Mouse (Mus musculus) bone marrow, adult 2 months (tissue): ENCODE measurements around the gene Cym.

Experiments
- CTCF ChIP-seq: fragments of 200-500 bp; IDR thresholded peaks from 2 replicates; pipeline ENCODE4 v1.5.1; 2011; ENCODE audit warnings: low read length, control low read depth; ENCODE audit not compliant: control insufficient read depth, insufficient read depth
- POLR2A ChIP-seq: fragments of 200-500 bp; IDR thresholded peaks from 2 replicates; pipeline ENCODE4 v1.6.1; 2011; ENCODE audit warnings: low read depth, mild to moderate bottlenecking, control low read depth, low read length, borderline replicate concordance; ENCODE audit not compliant: control insufficient read depth

- TF ChIP-seq POLR2A (no peak), CTCF (no peak)
Observed at GRCm38 (mm10) chr3:107204413-107204812, 17.1 kb downstream of the Cym start.
